Mouse (Mus musculus) heart, postnatal 14 days (tissue): ENCODE measurements at regions not wholly inside any gene's neighbourhood (a gene's known extent, or its start where the extent isn't known, plus 50 kb on each side); places are given as distances from the start of the nearest gene placed in this dataset.

ENCODE experiments used
- DNase-seq, 2 experiments: peaks; one replicate each; pipeline ENCODE4 v3.0.0; 2021 to 2022
- intact Hi-C: fragments of 180-260 bp; cut with DNase I; formaldehyde crosslinking; loops from one replicate; pipeline ENCODE4 v1.15.1; 2025

GRCm38 (mm10) chr12:25365600-25366267 is 268.8 kb upstream of the Id2 start:
- DNase-seq: no peak
- intact Hi-C loops: no loop called here

GRCm38 (mm10) chr12:25364966-25365568 is 268.1 kb upstream of the Id2 start:
- intact Hi-C loops: no loop called here

GRCm38 (mm10) chr12:25363839-25364238 is 266.9 kb upstream of the Id2 start:
- intact Hi-C loops: no loop called here

More at GRCm38 (mm10) chr12:25364966-25365568, 268.1 kb upstream of the Id2 start:
- DNase-seq: peak in 1 of 2 experiments; percentile 5

GRCm38 (mm10) chr12:25363341-25363740 is 266.4 kb upstream of the Id2 start:
- DNase-seq: peak; percentile 24 to 36
- intact Hi-C loops: no loop called here

More at GRCm38 (mm10) chr12:25363839-25364238, 266.9 kb upstream of the Id2 start:
- peak; percentile 24 to 30 for DNase-seq

GRCm38 (mm10) chr12:25362771-25363170 is 265.8 kb upstream of the Id2 start:
- DNase-seq: no peak
- intact Hi-C loops: no loop called here

GRCm38 (mm10) chr12:25360726-25361125 is 263.8 kb upstream of the Id2 start:
- intact Hi-C loops: no loop called here
- no peak for DNase-seq

GRCm38 (mm10) chr12:25359931-25360330 is 263.0 kb upstream of the Id2 start:
- intact Hi-C loops: loop anchor here (5.0 kb wide), 1 partner anchor 268 kb away; no protein-coding TSS in a partner anchor
- no peak for DNase-seq

- intact Hi-C loops: loop anchor here (5.0 kb wide), 1 partner anchor 267 kb away; no protein-coding TSS in a partner anchor
- no peak for DNase-seq
Observed at GRCm38 (mm10) chr12:25358846-25359525, 262.0 kb upstream of the Id2 start.

- DNase-seq: no peak
- intact Hi-C loops: loop anchor here (5.0 kb wide), 1 partner anchor 264 kb away; no protein-coding TSS in a partner anchor
Observed at GRCm38 (mm10) chr12:25356774-25357173, 259.8 kb upstream of the Id2 start.

- intact Hi-C loops: loop anchor here (5.0 kb wide), 1 partner anchor 263 kb away; no protein-coding TSS in a partner anchor
- DNase-seq: no peak
Observed at GRCm38 (mm10) chr12:25355217-25355616, 258.3 kb upstream of the Id2 start.

- intact Hi-C loops: no loop called here
- DNase-seq: no peak
Observed at GRCm38 (mm10) chr12:25353402-25353896, 256.5 kb upstream of the Id2 start.

GRCm38 (mm10) chr12:25352160-25352559 is 255.2 kb upstream of the Id2 start:
- intact Hi-C loops: no loop called here
- no peak for DNase-seq

GRCm38 (mm10) chr12:25344354-25344753 is 247.4 kb upstream of the Id2 start:
- no peak for DNase-seq
- intact Hi-C loops: no loop called here

- intact Hi-C loops: no loop called here
- DNase-seq: no peak
Observed at GRCm38 (mm10) chr12:25338771-25339170, 241.8 kb upstream of the Id2 start.

- intact Hi-C loops: no loop called here
Observed at GRCm38 (mm10) chr12:25335930-25336329, 239.0 kb upstream of the Id2 start.

GRCm38 (mm10) chr12:25335069-25335468 is 238.1 kb upstream of the Id2 start:
- intact Hi-C loops: no loop called here
- DNase-seq: no peak

More at GRCm38 (mm10) chr12:25335930-25336329, 239.0 kb upstream of the Id2 start:
- no peak for DNase-seq

- intact Hi-C loops: no loop called here
- no peak for DNase-seq
Observed at GRCm38 (mm10) chr12:25332384-25333035, 235.6 kb upstream of the Id2 start.

- intact Hi-C loops: no loop called here
- DNase-seq: peak; percentile 42 to 47
Observed at GRCm38 (mm10) chr12:25330004-25330708, 233.2 kb upstream of the Id2 start.

GRCm38 (mm10) chr12:25325901-25326300 is 229.0 kb upstream of the Id2 start:
- intact Hi-C loops: no loop called here
- no peak for DNase-seq

GRCm38 (mm10) chr12:25323171-25323570 is 226.2 kb upstream of the Id2 start:
- DNase-seq: no peak
- intact Hi-C loops: no loop called here
